Mouse (Mus musculus): ENCODE data around the gene Sds.

The Sds gene

GRCm38 (mm10) chr5:120514754-120515153 is 38.4 kb downstream of the Sds start:
- DNase-seq (ENCODE audit: low spot score) = no peak

GRCm38 (mm10) chr5:120515451-120515850 is 39.1 kb downstream of the Sds start:
- DNase-seq (ENCODE audit: low spot score) = no peak

GRCm38 (mm10) chr5:120516221-120516984 is 40.1 kb downstream of the Sds start:
- DNase-seq (ENCODE audit: low spot score) = no peak

- no peak for DNase-seq (ENCODE audit: low spot score)
These were observed 41.2 kb downstream of the Sds start for GRCm38 (mm10) chr5:120517552-120517951.

- DNase-seq (ENCODE audit: low spot score) = peak; percentile 39
These were observed 46.3 kb downstream of the Sds start for GRCm38 (mm10) chr5:120522649-120523048.

GRCm38 (mm10) chr5:120524736-120525135 is 48.4 kb downstream of the Sds start:
- no peak for DNase-seq (ENCODE audit: low spot score)

GRCm38 (mm10) chr5:120525737-120526136 is 49.4 kb downstream of the Sds start:
- no peak for DNase-seq (ENCODE audit: low spot score)

GRCm38 (mm10) chr5:120526311-120526710 is 50.0 kb downstream of the Sds start:
- peak; percentile 31 for DNase-seq (ENCODE audit: low spot score)

- no peak for DNase-seq (ENCODE audit: low spot score)
These were observed 51.1 kb downstream of the Sds start for GRCm38 (mm10) chr5:120527296-120527964.

GRCm38 (mm10) chr5:120531631-120532030 is 55.3 kb downstream of the Sds start:
- no peak for DNase-seq (ENCODE audit: low spot score)

Measured in spleen, adult 12 weeks (tissue).